Mouse (Mus musculus) splenic B cell, adult 2 months (primary cell): ENCODE measurements around the gene Clec4b2.
"Not testable (repeated sequence)": the region's sequence is repeated elsewhere in the genome, so short reads cannot be mapped to it uniquely, and the experiment has no call there.

Experiments used
- DNase-seq: peaks from one replicate; pipeline ENCODE4 v3.0.0-alpha.2; 2011; ENCODE audit warnings: low read depth, low spot score
- H3K27me3 ChIP-seq: 2 replicates; pipeline ENCODE4 v1.6.1; 2012; ENCODE audit warnings: mild to moderate bottlenecking, low read length, moderate library complexity, mixed read lengths; ENCODE audit not compliant: control insufficient read depth, poor library complexity, insufficient read depth, severe bottlenecking
- H3K36me3 ChIP-seq: 2 replicates; pipeline ENCODE4 v1.6.1; 2012; ENCODE audit warnings: mild to moderate bottlenecking, low read length, moderate library complexity, mixed read lengths; ENCODE audit not compliant: control insufficient read depth, poor library complexity, insufficient read depth, severe bottlenecking

The Clec4b2 gene

DNA sequence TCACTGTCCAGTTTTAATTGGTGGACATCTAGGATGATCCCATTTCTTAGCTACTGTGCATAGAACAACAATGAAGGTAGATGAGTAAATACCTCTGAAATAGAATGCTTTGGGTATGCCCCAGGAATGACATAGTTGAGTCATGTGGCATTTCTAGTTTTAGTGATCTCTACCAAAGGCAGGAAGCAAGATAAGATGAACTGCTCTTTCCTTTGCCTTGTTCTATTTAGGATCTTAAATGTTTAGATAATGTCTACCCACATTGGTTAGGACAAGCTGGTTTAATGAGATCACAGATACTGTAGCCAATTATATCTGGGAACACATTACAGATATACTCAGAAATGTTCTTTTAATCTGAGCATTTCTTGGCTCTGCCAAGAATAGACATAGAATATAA is 64.9 kb downstream of the Clec4b2 start:
- no peak for DNase-seq
- Histone ChIP-seq H3K36me3 (no peaks in the 10 kb centered on the region), H3K27me3 (no peaks in the 10 kb centered on the region)

GRCm38 (mm10) chr6:123244201-123244600 is 71.5 kb downstream of the Clec4b2 start:
- no peak for DNase-seq
- Histone ChIP-seq H3K27me3 (no peaks in the 10 kb centered on the region), H3K36me3 (no peaks in the 10 kb centered on the region)

GRCm38 (mm10) chr6:123248862-123249261 is 76.2 kb downstream of the Clec4b2 start:
- DNase-seq, H3K36me3 ChIP-seq, H3K27me3 ChIP-seq: not testable (repeated sequence)

DNA sequence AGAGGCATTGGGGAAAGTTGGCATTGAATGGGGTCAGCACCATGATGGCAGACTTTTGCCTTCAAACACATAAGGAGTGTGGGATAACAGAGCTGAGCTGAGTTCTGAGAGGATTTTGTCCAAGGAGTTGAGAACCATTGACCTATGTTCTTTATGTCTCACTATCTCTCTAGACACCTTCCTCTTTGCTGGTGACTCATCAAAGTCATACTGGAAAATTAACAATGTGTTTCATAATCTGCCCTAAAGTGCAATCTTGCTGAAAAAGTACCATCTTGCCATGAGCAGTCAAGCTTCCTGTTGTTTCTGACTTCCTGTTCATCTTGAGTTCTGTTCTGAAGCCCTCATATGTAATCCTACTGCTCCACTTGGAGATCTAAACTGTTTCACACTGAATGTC is 80.0 kb downstream of the Clec4b2 start:
- Histone ChIP-seq H3K36me3 (no peaks in the 10 kb centered on the region), H3K27me3 (no peaks in the 10 kb centered on the region)
- no peak for DNase-seq
